Mouse (Mus musculus) embryo, embryonic 9.5 days (tissue): ENCODE data around the gene 4930402H24Rik.

Experiments
- DNase-seq: peaks from one replicate; pipeline ENCODE4 v3.0.0-alpha.2; 2017; ENCODE audit errors: extremely low spot score

The 4930402H24Rik gene

GRCm38 (mm10) chr2:130733444-130733843 is 172.8 kb downstream of the 4930402H24Rik start:
- no peak for DNase-seq

- DNase-seq = no peak
These were observed 174.4 kb downstream of the 4930402H24Rik start for GRCm38 (mm10) chr2:130731855-130732254.

- DNase-seq = no peak
These were observed 175.5 kb downstream of the 4930402H24Rik start for GRCm38 (mm10) chr2:130730746-130731145.

- no peak for DNase-seq
These were observed 177.2 kb downstream of the 4930402H24Rik start for GRCm38 (mm10) chr2:130728906-130729585.

- DNase-seq = no peak
These were observed 178.5 kb downstream of the 4930402H24Rik start for GRCm38 (mm10) chr2:130727752-130728151.

- DNase-seq = no peak
These were observed 181.8 kb downstream of the 4930402H24Rik start for GRCm38 (mm10) chr2:130724369-130724768.

GRCm38 (mm10) chr2:130717951-130718350 is 188.3 kb downstream of the 4930402H24Rik start:
- DNase-seq = no peak

- no peak for DNase-seq
These were observed 199.1 kb downstream of the 4930402H24Rik start for GRCm38 (mm10) chr2:130707057-130707456.

GRCm38 (mm10) chr2:130706602-130707001 is 199.6 kb downstream of the 4930402H24Rik start:
- no peak for DNase-seq

- DNase-seq = no peak
These were observed 201.0 kb downstream of the 4930402H24Rik start for GRCm38 (mm10) chr2:130705178-130705577.

- DNase-seq = no peak
These were observed 201.9 kb downstream of the 4930402H24Rik start for GRCm38 (mm10) chr2:130704040-130705001.

GRCm38 (mm10) chr2:130697821-130698266 is 208.4 kb downstream of the 4930402H24Rik start:
- DNase-seq = no peak

- peak; percentile 72 for DNase-seq
These were observed 208.9 kb downstream of the 4930402H24Rik start, which contains the start of gene Slc4a11 for GRCm38 (mm10) chr2:130697153-130697810. TSS of gene Slc4a11 (minus strand) at chr2:130697519.

GRCm38 (mm10) chr2:130696700-130697152 is 209.5 kb downstream of the 4930402H24Rik start:
- no peak for DNase-seq

GRCm38 (mm10) chr2:130693563-130693962 is 212.6 kb downstream of the 4930402H24Rik start:
- no peak for DNase-seq

GRCm38 (mm10) chr2:130689011-130689410 is 217.2 kb downstream of the 4930402H24Rik start:
- no peak for DNase-seq

GRCm38 (mm10) chr2:130685426-130685825 is 220.8 kb downstream of the 4930402H24Rik start:
- no peak for DNase-seq

- DNase-seq = no peak
These were observed 224.7 kb downstream of the 4930402H24Rik start for GRCm38 (mm10) chr2:130681531-130681930.

- no peak for DNase-seq
These were observed 226.3 kb downstream of the 4930402H24Rik start for GRCm38 (mm10) chr2:130679899-130680298.

GRCm38 (mm10) chr2:130679154-130679553 is 227.1 kb downstream of the 4930402H24Rik start:
- no peak for DNase-seq

GRCm38 (mm10) chr2:130677211-130677610 is 229.0 kb downstream of the 4930402H24Rik start:
- no peak for DNase-seq

- peak; percentile 86 for DNase-seq
These were observed 238.6 kb downstream of the 4930402H24Rik start, which contains the start of gene Itpa for GRCm38 (mm10) chr2:130667559-130667958. TSS of gene Itpa (plus strand) at chr2:130667610.
